Mouse (Mus musculus) frontal cortex, postnatal 10 days (tissue): ENCODE results near the gene Gm3526.
"Not testable (repeated sequence)": the region's sequence is repeated elsewhere in the genome, so short reads cannot be mapped to it uniquely, and the experiment has no call there.

Source experiments
- DNase-seq, 2 experiments: peaks; one replicate each; pipeline ENCODE4 v3.0.0; 2022; ENCODE audit warnings: low spot score in 2 of 2, mixed read lengths in 1 of 2

Gm3526 gene

GRCm38 (mm10) chr14:5260480-5260879, at the start of gene Gm3526:
TSS of gene Gm3526 (minus strand) at chr14:5260580.
- not testable (repeated sequence) for DNase-seq
